Mouse (Mus musculus): Measurements from ENCODE around the gene Ugt1a10. TPM values are rescaled to one million over a fixed set of nuclear protein-coding genes. Genes with fewer than 3 reads are reported as not detected.
A peak's percentile ranks its signal among the peaks of the same experiment; 100 is the strongest.

Gene Ugt1a10
- total and polyA plus RNA-seq, 2 experiments from 2014 or later: not detected

DNA sequence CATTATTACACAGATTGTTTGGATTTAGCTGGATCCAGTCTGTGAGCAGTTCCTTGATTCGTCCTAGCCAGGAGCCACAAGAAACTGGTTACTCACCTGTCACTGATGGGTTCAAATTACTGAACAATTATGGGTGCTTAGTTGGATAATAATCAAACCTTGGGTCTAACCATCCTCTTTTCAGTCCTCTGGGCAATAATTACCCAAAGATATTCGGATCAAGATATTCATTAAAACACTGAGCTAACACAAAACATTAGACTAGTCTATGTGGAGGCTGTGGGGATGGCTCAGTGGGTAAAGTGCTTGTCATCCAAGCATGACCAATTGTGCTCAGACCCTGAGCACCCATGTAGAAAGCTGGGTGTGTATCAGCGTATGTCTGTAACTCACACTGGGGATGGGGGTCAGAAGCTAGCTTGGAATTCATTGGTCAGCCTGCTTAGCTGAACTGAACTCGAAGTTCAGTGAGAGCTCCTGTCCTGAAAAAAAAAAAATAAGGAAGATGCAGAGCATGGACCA, 180.8 kb downstream of the Ugt1a10 start:
- TF ChIP-seq CTCF (IDR thresholded peaks at IDR 0.05): no peak
- DNase-seq (ENCODE audit: low spot score) (no peak), ATAC-seq (ENCODE audit: low FRiP score) (no peak)
- H3K27ac ChIP-seq (ENCODE audit: low read depth, low read length): no peak overlapping the region
- WGBS: 60% methylated on average over 4 of the region's 4 CpGs
- H3K4me3 ChIP-seq (ENCODE audit: low read depth, low read length): no peak overlapping the region
- H3K9me3 ChIP-seq (ENCODE audit: low read length): peaks cover 98% of the 10 kb centered on the region
- H3K9ac ChIP-seq (replicated peaks; ENCODE audit: low read length, poor library complexity, severe bottlenecking): no peak overlapping the region
- no peaks in the 10 kb centered on the region for H3K27me3 ChIP-seq (ENCODE audit: insufficient read depth, low read length)
- H3K36me3 ChIP-seq (ENCODE audit: insufficient read depth, low read length): no peaks in the 10 kb centered on the region
- no peak overlapping the region for H3K4me2 ChIP-seq (ENCODE audit: low read depth, low read length, poor library complexity, severe bottlenecking)
- H3K4me1 ChIP-seq (ENCODE audit: insufficient read depth, low read length): no peaks in the 10 kb centered on the region

DNA sequence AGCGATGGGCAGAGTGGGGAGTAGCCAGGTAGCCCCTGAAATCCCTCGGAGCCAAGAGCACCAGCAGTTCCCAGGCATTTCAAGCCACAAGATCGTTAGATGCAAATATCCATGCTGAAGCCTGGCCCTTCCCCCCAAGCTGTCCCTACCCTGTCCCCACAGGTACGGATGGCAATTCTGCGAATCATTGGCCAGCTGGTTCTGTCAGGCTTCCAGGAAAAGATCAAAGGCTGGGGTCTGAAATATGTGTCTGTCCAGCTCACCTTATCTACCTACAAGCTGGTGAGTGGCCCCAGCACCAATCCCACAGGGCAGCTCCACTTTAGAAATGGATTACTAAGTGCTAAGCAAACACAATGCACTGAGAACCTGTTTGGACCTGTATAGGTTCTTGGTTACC, 182.1 kb downstream of the Ugt1a10 start:
- peaks cover 97% of the 10 kb centered on the region for H3K9me3 ChIP-seq (ENCODE audit: low read length)
- H3K4me3 ChIP-seq (ENCODE audit: low read depth, low read length): no peak overlapping the region
- H3K4me1 ChIP-seq (ENCODE audit: insufficient read depth, low read length): no peaks in the 10 kb centered on the region
- H3K9ac ChIP-seq (replicated peaks; ENCODE audit: low read length, poor library complexity, severe bottlenecking): no peak overlapping the region
- no peak overlapping the region for H3K27ac ChIP-seq (ENCODE audit: low read depth, low read length)
- ATAC-seq (ENCODE audit: low FRiP score) (no peak), DNase-seq (ENCODE audit: low spot score) (no peak)
- H3K36me3 ChIP-seq (ENCODE audit: insufficient read depth, low read length): no peaks in the 10 kb centered on the region
- H3K4me2 ChIP-seq (ENCODE audit: low read depth, low read length, poor library complexity, severe bottlenecking): no peak overlapping the region
- 76% methylated on average over 5 of the region's 5 CpGs for WGBS
- TF ChIP-seq CTCF (IDR thresholded peaks at IDR 0.05): no peak
- H3K27me3 ChIP-seq (ENCODE audit: insufficient read depth, low read length): no peaks in the 10 kb centered on the region

DNA sequence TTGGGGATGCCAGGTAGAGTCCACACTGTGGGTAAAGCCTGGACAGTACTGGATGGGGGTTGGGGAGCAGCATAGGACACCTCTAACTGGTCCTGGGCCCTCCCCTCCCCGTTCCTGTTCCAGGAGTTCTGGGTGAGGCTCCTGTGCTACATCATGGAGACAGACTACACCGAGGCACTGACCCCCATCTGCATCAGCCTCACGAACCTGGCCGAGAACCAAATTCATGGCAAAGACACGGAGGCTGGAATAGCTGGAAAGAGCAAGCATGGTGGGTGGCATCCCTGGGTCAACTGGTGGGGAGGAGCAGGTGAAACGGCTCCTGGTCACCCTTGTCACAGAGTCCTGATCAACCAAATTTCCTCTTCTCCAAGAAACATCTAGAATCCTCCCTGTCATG, 183.6 kb downstream of the Ugt1a10 start:
- no peak for TF ChIP-seq CTCF (IDR thresholded peaks at IDR 0.05)
- Histone ChIP-seq H3K27me3 (ENCODE audit: insufficient read depth, low read length) (no peaks in the 10 kb centered on the region), H3K4me3 (ENCODE audit: low read depth, low read length) (no peak overlapping the region), H3K9ac (replicated peaks; ENCODE audit: low read length, poor library complexity, severe bottlenecking) (no peak overlapping the region), H3K36me3 (ENCODE audit: insufficient read depth, low read length) (no peaks in the 10 kb centered on the region), H3K4me2 (ENCODE audit: low read depth, low read length, poor library complexity, severe bottlenecking) (no peak overlapping the region), H3K27ac (ENCODE audit: low read depth, low read length) (no peak overlapping the region), H3K4me1 (ENCODE audit: insufficient read depth, low read length) (no peaks in the 10 kb centered on the region), H3K9me3 (ENCODE audit: low read length) (peaks cover 97% of the 10 kb centered on the region)
- DNase-seq (ENCODE audit: low spot score): no peak
- no peak for ATAC-seq (ENCODE audit: low FRiP score)
- 75% methylated on average over 6 of the region's 6 CpGs for WGBS

DNA sequence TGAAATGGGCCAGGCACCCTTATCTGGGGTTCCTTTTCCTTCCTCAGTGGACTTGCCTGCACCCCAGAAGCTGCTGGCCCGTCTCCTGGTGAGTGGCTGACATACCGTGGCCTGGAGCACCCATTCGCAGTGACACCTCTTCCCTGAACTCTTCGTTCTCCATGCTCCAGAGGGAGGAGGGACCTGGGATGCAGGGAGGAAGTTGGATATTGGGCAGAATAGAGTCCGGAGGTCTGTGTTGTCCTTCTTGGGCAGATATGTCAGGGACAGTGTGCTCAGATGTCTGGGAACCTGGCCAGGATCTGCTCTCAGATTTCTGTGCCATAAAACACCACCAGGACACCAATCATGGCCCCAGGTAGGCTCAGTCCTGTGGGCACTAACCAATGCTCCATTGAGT, 184.9 kb downstream of the Ugt1a10 start:
- ATAC-seq (ENCODE audit: low FRiP score) (no peak), DNase-seq (ENCODE audit: low spot score) (no peak)
- Histone ChIP-seq H3K36me3 (ENCODE audit: insufficient read depth, low read length) (no peaks in the 10 kb centered on the region), H3K4me1 (ENCODE audit: insufficient read depth, low read length) (no peaks in the 10 kb centered on the region), H3K27me3 (ENCODE audit: insufficient read depth, low read length) (no peaks in the 10 kb centered on the region), H3K4me3 (ENCODE audit: low read depth, low read length) (no peak overlapping the region), H3K4me2 (ENCODE audit: low read depth, low read length, poor library complexity, severe bottlenecking) (no peak overlapping the region), H3K27ac (ENCODE audit: low read depth, low read length) (no peak overlapping the region), H3K9ac (replicated peaks; ENCODE audit: low read length, poor library complexity, severe bottlenecking) (no peak overlapping the region), H3K9me3 (ENCODE audit: low read length) (peaks cover 97% of the 10 kb centered on the region)
- WGBS: 71% methylated on average over 5 of the region's 5 CpGs
- TF ChIP-seq CTCF (IDR thresholded peaks at IDR 0.05): no peak

DNA sequence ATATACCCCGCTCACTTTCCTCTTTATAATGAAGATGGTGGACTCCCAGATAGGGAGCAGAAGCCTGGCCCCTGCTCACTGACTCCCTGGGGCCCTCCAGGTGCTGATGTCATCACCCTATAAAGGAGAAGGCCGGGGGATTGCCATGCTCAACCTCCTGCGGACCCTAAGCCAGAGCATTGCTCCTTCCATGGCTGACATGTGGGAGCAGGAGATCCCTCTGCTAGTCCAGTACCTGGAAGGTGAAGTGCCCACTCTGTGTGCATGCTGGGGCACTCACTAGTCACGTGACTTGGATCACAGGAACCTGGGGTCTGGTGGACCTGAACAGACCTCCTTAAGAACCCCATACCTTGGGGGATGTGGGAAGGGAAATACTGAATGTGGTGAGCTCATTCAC, 185.4 kb downstream of the Ugt1a10 start:
- peak; percentile 8; the same call in 1 of the 2 replicates for ATAC-seq (ENCODE audit: low FRiP score)
- DNase-seq (ENCODE audit: low spot score): no peak
- Histone ChIP-seq H3K27me3 (ENCODE audit: insufficient read depth, low read length) (no peaks in the 10 kb centered on the region), H3K4me2 (ENCODE audit: low read depth, low read length, poor library complexity, severe bottlenecking) (no peak overlapping the region), H3K27ac (ENCODE audit: low read depth, low read length) (no peak overlapping the region), H3K4me3 (ENCODE audit: low read depth, low read length) (no peak overlapping the region), H3K9ac (replicated peaks; ENCODE audit: low read length, poor library complexity, severe bottlenecking) (no peak overlapping the region), H3K9me3 (ENCODE audit: low read length) (peaks cover 97% of the 10 kb centered on the region), H3K36me3 (ENCODE audit: insufficient read depth, low read length) (no peaks in the 10 kb centered on the region), H3K4me1 (ENCODE audit: insufficient read depth, low read length) (no peaks in the 10 kb centered on the region)
- WGBS: 71% methylated on average over 4 of the region's 4 CpGs
- no peak for TF ChIP-seq CTCF (IDR thresholded peaks at IDR 0.05)

DNA sequence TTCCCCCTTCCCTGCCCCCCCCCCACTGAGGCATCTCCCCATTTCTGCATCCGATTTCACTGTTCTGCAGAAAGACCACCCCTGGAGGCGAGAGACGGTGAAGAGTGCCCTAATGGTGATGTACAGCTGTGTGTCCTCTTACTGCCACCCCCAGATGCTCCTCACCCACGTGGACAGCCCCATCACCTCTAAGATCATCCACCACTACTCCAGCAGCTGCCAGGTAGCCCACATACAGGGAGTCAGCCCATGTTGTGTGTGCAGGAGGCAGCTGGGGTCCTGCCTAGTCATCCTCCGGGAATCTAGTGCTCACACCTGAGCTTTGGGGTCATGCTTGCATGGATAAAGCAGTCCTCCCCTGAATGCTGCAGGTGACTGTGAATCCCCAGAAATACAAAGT, 188.7 kb downstream of the Ugt1a10 start:
- DNase-seq (ENCODE audit: low spot score): no peak
- no peak overlapping the region for H3K4me3 ChIP-seq (ENCODE audit: low read depth, low read length)
- TF ChIP-seq CTCF (IDR thresholded peaks at IDR 0.05): no peak
- no peak overlapping the region for H3K9ac ChIP-seq (replicated peaks; ENCODE audit: low read length, poor library complexity, severe bottlenecking)
- H3K9me3 ChIP-seq (ENCODE audit: low read length): peaks cover 100% of the 10 kb centered on the region
- H3K36me3 ChIP-seq (ENCODE audit: insufficient read depth, low read length): no peaks in the 10 kb centered on the region
- no peaks in the 10 kb centered on the region for H3K27me3 ChIP-seq (ENCODE audit: insufficient read depth, low read length)
- no peak for ATAC-seq (ENCODE audit: low FRiP score)
- no peaks in the 10 kb centered on the region for H3K4me1 ChIP-seq (ENCODE audit: insufficient read depth, low read length)
- 66% methylated on average over 5 of the region's 5 CpGs for WGBS
- H3K27ac ChIP-seq (ENCODE audit: low read depth, low read length): no peak overlapping the region
- no peak overlapping the region for H3K4me2 ChIP-seq (ENCODE audit: low read depth, low read length, poor library complexity, severe bottlenecking)
